Mouse (Mus musculus): ENCODE data around the gene Csmd2.

GRCm38 (mm10) chr4:128269261-128269875 is 281.7 kb downstream of the Csmd2 start:
- TF ChIP-seq CTCF (IDR thresholded peaks at IDR 0.05; ENCODE audit: extremely low read depth, insufficient read depth, insufficient read length, insufficient replicate concordance) (no peak), POLR2A (IDR thresholded peaks at IDR 0.05; ENCODE audit: low read depth, low read length) (no peak)

All from spleen, adult 2 months (tissue).